Mouse (Mus musculus) cortical plate, adult 2 months (tissue): Measurements from ENCODE around the gene Lrrc28. TPM values are rescaled to one million over a fixed set of nuclear protein-coding genes. Genes with fewer than 3 reads are reported as not detected.

Experiments
- H3K27ac ChIP-seq: fragments of 200-500 bp; 2 replicates; pipeline ENCODE4 v1.5.1; 2012; ENCODE audit warnings: low read length, control low read depth, inconsistent platforms; ENCODE audit not compliant: insufficient read depth
- H3K4me1 ChIP-seq: fragments of 200-500 bp; 2 replicates; pipeline ENCODE4 v1.6.1; 2011; ENCODE audit warnings: low read length; ENCODE audit not compliant: control insufficient read depth, insufficient read depth
- H3K4me3 ChIP-seq: fragments of 200-500 bp; 2 replicates; pipeline ENCODE4 v1.5.1; 2011; ENCODE audit warnings: mild to moderate bottlenecking, low read length, control low read depth; ENCODE audit not compliant: insufficient read depth
- CTCF ChIP-seq: fragments of 200-500 bp; IDR thresholded peaks from 2 replicates; pipeline ENCODE4 v1.5.1; 2011; ENCODE audit warnings: mild to moderate bottlenecking, control low read depth, low read length; ENCODE audit not compliant: insufficient read depth; ENCODE audit errors: extremely low read depth
- POLR2A ChIP-seq: fragments of 200-500 bp; IDR thresholded peaks from 2 replicates; pipeline ENCODE4 v1.6.1; 2011; ENCODE audit warnings: mild to moderate bottlenecking, low read length, control low read depth; ENCODE audit not compliant: insufficient read depth; ENCODE audit errors: extremely low read depth
- polyA plus RNA-seq: library from polyadenylated mRNA; depleted of rRNA; stranded (reverse); fragments of >200 nt; gene quantifications from 2 replicates; pipeline ENCODE4 v1.2.3, GENCODE M21; 2012

The Lrrc28 gene
- polyA plus RNA-seq, 1 experiment, result 43.1 TPM

DNA sequence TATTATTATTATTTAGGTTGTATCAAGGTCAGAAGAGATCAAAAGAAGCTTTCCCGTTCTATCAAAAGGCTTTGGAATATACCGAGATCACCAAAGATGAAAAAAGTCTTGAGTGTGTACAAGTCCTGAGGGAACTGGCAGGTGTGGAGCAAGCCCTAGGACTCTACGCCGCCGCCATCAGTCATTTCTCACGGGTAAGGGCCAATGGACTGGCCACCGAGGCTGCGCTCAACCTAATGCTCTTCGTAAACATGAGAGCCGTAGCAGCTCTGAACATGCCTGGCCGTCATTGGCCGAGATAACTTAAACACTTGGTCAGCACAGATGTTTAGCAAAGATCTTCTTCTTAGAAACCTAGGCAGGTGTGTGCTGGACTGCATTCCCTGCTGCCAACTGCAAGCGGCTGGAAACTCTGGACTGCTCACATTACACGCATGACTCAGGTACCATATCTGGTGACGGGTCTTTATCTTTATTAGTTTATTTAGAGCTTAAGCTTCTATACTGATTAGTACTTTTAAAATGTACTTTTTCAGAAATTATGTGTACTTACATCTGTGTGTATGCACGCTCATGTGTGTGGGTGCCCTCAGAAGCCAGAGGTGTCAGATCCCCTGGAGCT, 33.9 kb upstream of the Lrrc28 start:
- Histone ChIP-seq H3K4me3 (no peak overlapping the region), H3K27ac (no peak overlapping the region), H3K4me1 (no peaks in the 10 kb centered on the region)
- TF ChIP-seq POLR2A (no peak), CTCF (no peak)

DNA sequence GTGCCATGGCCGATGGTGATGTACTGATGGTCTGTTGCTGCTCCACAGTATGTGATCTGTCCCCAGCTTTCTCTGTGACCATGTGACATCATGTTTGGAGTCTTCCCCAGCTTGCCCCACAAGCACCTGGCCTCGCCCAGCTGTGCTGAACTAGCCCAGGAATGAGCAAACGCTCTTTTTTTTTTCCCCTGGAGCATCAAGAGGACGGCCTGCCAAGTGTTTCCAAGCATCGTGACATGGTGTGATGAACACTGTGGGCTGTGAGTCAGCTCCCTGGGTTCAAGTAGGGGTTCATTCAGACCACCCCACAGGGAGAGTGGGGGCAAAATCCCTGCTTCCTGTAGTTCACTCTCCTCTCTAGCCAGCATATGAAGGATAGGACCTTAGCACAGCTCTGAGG, 28.6 kb upstream of the Lrrc28 start:
- H3K4me1 ChIP-seq, result no peaks in the 10 kb centered on the region
- H3K4me3 ChIP-seq, result no peak overlapping the region
- TF ChIP-seq CTCF, result no peak
- TF ChIP-seq POLR2A, result no peak
- no peak overlapping the region for H3K27ac ChIP-seq

DNA sequence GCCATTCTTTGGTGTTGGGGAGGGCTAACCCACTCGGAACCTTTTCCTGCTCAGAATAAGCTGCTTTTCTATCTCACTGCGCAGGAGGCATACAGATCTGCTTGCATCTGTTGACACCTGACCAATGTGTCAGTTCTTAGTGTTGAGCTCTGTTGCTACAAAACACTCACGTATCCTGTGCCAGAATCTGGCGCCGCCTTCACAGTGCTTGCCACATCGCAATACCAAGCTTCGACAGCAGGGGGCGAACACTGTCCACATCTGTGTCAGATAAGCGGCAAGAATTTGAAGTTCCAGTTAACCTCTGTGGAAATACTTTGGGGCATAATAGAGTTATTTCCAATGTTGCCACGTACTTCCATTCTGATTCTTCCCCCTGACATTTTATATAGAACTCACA, 27.6 kb upstream of the Lrrc28 start:
- Histone ChIP-seq H3K4me3 (no peak overlapping the region), H3K27ac (no peak overlapping the region), H3K4me1 (no peaks in the 10 kb centered on the region)
- peak; percentile 97 for TF ChIP-seq CTCF
- TF ChIP-seq POLR2A, result no peak

DNA sequence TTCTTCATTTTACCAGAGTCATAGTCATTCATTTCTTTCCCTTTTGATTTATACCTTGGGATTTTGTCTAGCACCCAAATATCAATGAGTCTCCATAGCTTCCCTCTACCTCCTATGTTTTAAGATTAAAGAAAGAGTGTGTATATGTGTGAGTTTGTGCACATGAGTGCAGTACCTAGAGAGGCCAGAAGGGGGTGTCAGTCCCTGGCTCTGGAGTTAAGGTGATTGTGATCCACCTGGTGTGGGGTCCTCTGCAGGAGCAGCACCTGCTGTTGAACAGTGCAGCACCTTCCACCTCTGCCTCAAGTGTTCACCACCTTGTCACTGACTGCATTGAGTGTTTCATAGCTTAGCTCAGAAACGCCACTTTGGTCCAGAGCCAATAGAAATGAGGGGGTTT, 25.9 kb upstream of the Lrrc28 start:
- Histone ChIP-seq H3K27ac (no peak overlapping the region), H3K4me1 (no peaks in the 10 kb centered on the region), H3K4me3 (no peak overlapping the region)
- TF ChIP-seq POLR2A, result no peak
- TF ChIP-seq CTCF, result no peak

- H3K4me1 ChIP-seq, result no peaks in the 10 kb centered on the region
- no peak overlapping the region for H3K27ac ChIP-seq
- H3K4me3 ChIP-seq, result no peak overlapping the region
- TF ChIP-seq POLR2A (no peak), CTCF (no peak)
Measured at GRCm38 (mm10) chr7:67663981-67664694, 19.1 kb upstream of the Lrrc28 start.

GRCm38 (mm10) chr7:67662424-67662823, 17.4 kb upstream of the Lrrc28 start:
- no peak for TF ChIP-seq CTCF
- TF ChIP-seq POLR2A, result no peak
- H3K27ac ChIP-seq, result no peak overlapping the region
- H3K4me3 ChIP-seq, result no peak overlapping the region
- no peaks in the 10 kb centered on the region for H3K4me1 ChIP-seq

DNA sequence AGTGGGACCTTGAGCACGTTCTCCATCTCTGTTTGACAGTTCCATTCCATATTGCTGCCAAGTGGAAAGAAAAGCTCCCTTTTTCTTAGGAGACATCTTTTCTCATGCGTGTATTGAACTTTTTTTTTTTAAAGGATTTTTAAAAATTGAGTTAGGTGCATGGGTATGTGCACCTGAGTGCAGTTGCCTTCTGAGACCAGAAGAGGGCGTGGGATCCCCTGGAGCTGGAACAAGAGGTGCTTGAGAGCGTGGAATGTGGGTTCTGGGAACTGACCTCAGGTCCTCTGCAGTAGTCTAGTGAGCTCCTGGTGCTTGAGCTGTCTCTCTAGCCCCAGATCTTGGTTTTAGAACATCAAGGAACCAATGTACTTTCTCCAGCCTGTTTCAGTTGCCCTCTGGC, 13.0 kb upstream of the Lrrc28 start:
- Histone ChIP-seq H3K4me1 (no peaks in the 10 kb centered on the region), H3K4me3 (no peak overlapping the region), H3K27ac (no peak overlapping the region)
- TF ChIP-seq CTCF, result no peak

- peaks cover 2% of the 10 kb centered on the region; the same call in 1 of the 2 replicates for H3K4me1 ChIP-seq
- TF ChIP-seq CTCF, result no peak
- no peak for TF ChIP-seq POLR2A
- H3K27ac ChIP-seq, result no peak overlapping the region
- H3K4me3 ChIP-seq, result no peak overlapping the region
Measured at GRCm38 (mm10) chr7:67655186-67655585, 10.1 kb upstream of the Lrrc28 start.

- peaks cover 2% of the 10 kb centered on the region; the same call in 1 of the 2 replicates for H3K4me1 ChIP-seq
- TF ChIP-seq CTCF (no peak), POLR2A (no peak)
- no peak overlapping the region for H3K27ac ChIP-seq
- H3K4me3 ChIP-seq, result no peak overlapping the region
Measured at GRCm38 (mm10) chr7:67654668-67655067, 9.6 kb upstream of the Lrrc28 start.

DNA sequence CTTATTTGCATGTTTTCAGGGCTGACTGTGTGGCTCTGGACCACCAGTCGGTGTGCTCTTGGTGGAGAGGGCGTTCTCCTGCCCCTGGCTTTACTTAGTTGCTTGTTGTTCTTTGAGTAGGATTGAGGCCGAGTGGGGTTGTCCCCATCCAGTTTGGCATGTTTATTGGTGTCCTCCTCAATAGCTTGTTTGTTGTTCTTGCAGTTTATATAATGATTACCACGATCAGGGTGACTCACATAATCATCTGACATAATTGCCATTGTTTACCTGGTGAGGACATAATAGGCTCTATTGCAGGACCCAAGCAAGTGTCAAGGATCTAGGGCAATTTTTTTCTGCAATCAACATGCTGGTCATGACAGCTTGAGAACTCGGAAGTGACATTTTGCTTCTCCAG, 7.1 kb upstream of the Lrrc28 start:
- TF ChIP-seq CTCF, result no peak
- no peak for TF ChIP-seq POLR2A

More for the DNA sequence above, 7.1 kb upstream of the Lrrc28 start:
- no peak overlapping the region for H3K27ac ChIP-seq
- H3K4me1 ChIP-seq, result peaks cover 2% of the 10 kb centered on the region; the same call in 1 of the 2 replicates
- H3K4me3 ChIP-seq, result no peak overlapping the region
